Mouse (Mus musculus) heart, embryonic 14.5 days (tissue): ENCODE data around the gene Eddm3b. TPM values are rescaled to one million over a fixed set of nuclear protein-coding genes. Genes with fewer than 3 reads are reported as not detected.
"Not testable (repeated sequence)": the region's sequence is repeated elsewhere in the genome, so short reads cannot be mapped to it uniquely, and the experiment has no call there.

ENCODE experiments used
- ATAC-seq: fragments of 200-750 bp; cut with Nextera tagmentation; 2 replicates; pipeline ENCODE4 v1.8.0; 2017; ENCODE audit warnings: low read depth, moderate TSS enrichment; ENCODE audit not compliant: insufficient number of reproducible peaks, insufficient read depth, low FRiP score
- H3K27ac ChIP-seq, 2 experiments: fragments of 200-500 bp in 1 of 2; fragments of 300-500 bp in 1 of 2; sonication (generic) in 1 of 2; replicated peaks in 1 of 2; 2 replicates each; pipeline ENCODE4 v1.5.1; 2012 to 2014; ENCODE audit warnings: low read depth in 2 of 2, low read length in 2 of 2, control low read depth in 1 of 2, mild to moderate bottlenecking in 1 of 2, mixed read lengths in 1 of 2; ENCODE audit not compliant: control insufficient read depth in 1 of 2, insufficient read depth in 1 of 2
- H3K27me3 ChIP-seq: fragments of 300-500 bp; sonication (generic); 2 replicates; pipeline ENCODE4 v1.6.1; 2014; ENCODE audit warnings: mild to moderate bottlenecking, low read length, control low read depth; ENCODE audit not compliant: control insufficient read depth, insufficient read depth
- H3K36me3 ChIP-seq: fragments of 300-500 bp; sonication (generic); 2 replicates; pipeline ENCODE4 v1.6.1; 2014; ENCODE audit warnings: mild to moderate bottlenecking, control low read depth, low read length, mixed read lengths; ENCODE audit not compliant: control insufficient read depth, insufficient read depth
- H3K4me1 ChIP-seq, 2 experiments: fragments of 200-500 bp in 1 of 2; fragments of 300-500 bp in 1 of 2; sonication (generic) in 1 of 2; 2 replicates each; pipeline ENCODE4 v1.6.1; 2012 to 2014; ENCODE audit warnings: low read length in 2 of 2, control low read depth in 1 of 2, mixed read lengths in 1 of 2; ENCODE audit not compliant: control insufficient read depth in 2 of 2, insufficient read depth in 2 of 2
- H3K4me2 ChIP-seq: fragments of 300-500 bp; sonication (generic); 2 replicates; pipeline ENCODE4 v1.6.1; 2014; ENCODE audit warnings: mild to moderate bottlenecking, low read length
- H3K4me3 ChIP-seq, 2 experiments: fragments of 200-500 bp in 1 of 2; fragments of 300-500 bp in 1 of 2; sonication (generic) in 1 of 2; 2 replicates each; pipeline ENCODE4 v1.5.1; 2012 to 2014; ENCODE audit warnings: low read length in 2 of 2, mild to moderate bottlenecking in 2 of 2, control low read depth in 1 of 2, low read depth in 1 of 2, moderate library complexity in 1 of 2; ENCODE audit not compliant: control insufficient read depth in 1 of 2, insufficient read depth in 1 of 2
- H3K9ac ChIP-seq: fragments of 300-500 bp; sonication (generic); 2 replicates; pipeline ENCODE4 v1.6.1; 2014; ENCODE audit warnings: mild to moderate bottlenecking, low read length
- H3K9me3 ChIP-seq: fragments of 300-500 bp; sonication (generic); 2 replicates; pipeline ENCODE4 v1.6.1; 2016; ENCODE audit warnings: low read length, control low read depth; ENCODE audit not compliant: control insufficient read depth
- WGBS: fragments of 180-500 bp; shearing (Covaris S2); extraction: QIAGEN DNeasy Blood & Tissue Kit; methylation state at CpG from one replicate; pipeline ENCODE4 v1.1.7; 2014; 5-methylcytosine and 5-hydroxymethylcytosine counted together
- polyA plus RNA-seq: library from polyadenylated mRNA; unstranded; fragments of >200 nt; fragmentation: Nextera tagmentation; extraction: Ambion mirVana; gene quantifications from 2 replicates; pipeline ENCODE4 v1.2.1, GENCODE M21; 2014

Eddm3b gene
- polyA plus RNA-seq, 1 experiment from 2014 or later = not detected

GRCm38 (mm10) chr14:51095736-51096524 is 18.3 kb upstream of the Eddm3b start:
- no peak overlapping the region for H3K27ac ChIP-seq
- H3K9me3 ChIP-seq = no peaks in the 10 kb centered on the region
- no peak overlapping the region for H3K4me3 ChIP-seq
- no peak overlapping the region for H3K9ac ChIP-seq
- H3K4me2 ChIP-seq = no peak overlapping the region
- 63% methylated on average over 9 of the region's 9 CpGs for WGBS
- peaks cover 5 to 10% of the 10 kb centered on the region in 2 experiments; a peak in 3 of 4 replicates for H3K4me1 ChIP-seq
- H3K36me3 ChIP-seq = no peaks in the 10 kb centered on the region
- H3K27me3 ChIP-seq = no peaks in the 10 kb centered on the region
- ATAC-seq = no peak

DNA sequence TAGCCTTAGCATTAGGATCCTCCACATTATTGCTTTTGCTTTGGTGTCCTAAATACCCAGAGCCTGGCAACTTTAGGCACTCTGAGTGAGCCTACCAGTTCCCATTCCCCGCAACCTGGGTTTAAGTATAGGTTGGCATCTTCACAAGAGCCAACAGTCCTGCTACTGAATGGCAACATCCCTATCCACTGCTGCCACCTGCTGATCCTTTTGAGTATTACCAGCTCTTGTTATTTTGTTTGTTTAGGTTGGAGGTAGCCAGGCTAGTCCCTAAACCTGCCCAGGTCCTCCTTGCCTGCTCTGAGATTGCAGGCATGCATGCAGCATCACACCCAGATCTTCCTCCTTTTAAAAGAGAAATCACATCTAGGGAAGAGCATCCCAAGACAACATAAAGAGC is 15.9 kb upstream of the Eddm3b start:
- H3K4me1 ChIP-seq, ATAC-seq, H3K36me3 ChIP-seq, H3K4me3 ChIP-seq, H3K27ac ChIP-seq, H3K9ac ChIP-seq, H3K4me2 ChIP-seq, H3K9me3 ChIP-seq, H3K27me3 ChIP-seq: not testable (repeated sequence)
- WGBS = 32% methylated on average over 1 of the region's 1 CpGs

GRCm38 (mm10) chr14:51098921-51099320 is 15.3 kb upstream of the Eddm3b start:
- H3K9me3 ChIP-seq = no peaks in the 10 kb centered on the region
- no peaks in the 10 kb centered on the region for H3K36me3 ChIP-seq
- H3K27me3 ChIP-seq = no peaks in the 10 kb centered on the region
- H3K27ac ChIP-seq = no peak overlapping the region
- H3K4me2 ChIP-seq = no peak overlapping the region
- 91% methylated on average over 11 of the region's 11 CpGs for WGBS
- no peak overlapping the region for H3K4me3 ChIP-seq
- no peak for ATAC-seq
- no peaks in the 10 kb centered on the region for H3K4me1 ChIP-seq
- no peak overlapping the region for H3K9ac ChIP-seq

DNA sequence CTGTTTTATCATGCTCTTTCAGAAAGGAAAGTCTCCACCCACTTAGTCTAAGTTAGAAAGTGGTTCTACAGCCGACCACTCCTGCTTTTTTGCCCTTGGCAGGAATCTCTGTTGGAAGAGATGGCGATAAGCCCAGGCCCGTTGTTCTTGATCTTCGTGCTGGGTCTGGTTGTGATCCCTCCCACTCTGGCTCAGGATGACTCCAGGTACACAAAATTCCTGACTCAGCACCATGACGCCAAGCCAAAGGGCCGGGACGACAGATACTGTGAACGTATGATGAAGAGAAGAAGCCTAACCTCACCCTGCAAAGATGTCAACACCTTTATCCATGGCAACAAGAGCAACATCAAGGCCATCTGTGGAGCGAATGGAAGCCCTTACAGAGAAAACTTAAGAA is 12.9 kb upstream of the Eddm3b start:
- H3K4me2 ChIP-seq = no peak overlapping the region
- H3K9me3 ChIP-seq = no peaks in the 10 kb centered on the region
- H3K36me3 ChIP-seq = peaks cover 2% of the 10 kb centered on the region; the same call in 1 of the 2 replicates
- H3K4me1 ChIP-seq = no peaks in the 10 kb centered on the region
- no peak overlapping the region for H3K4me3 ChIP-seq
- H3K27me3 ChIP-seq = no peaks in the 10 kb centered on the region
- whole genome bisulfite sequencing = 60% methylated on average over 9 of the region's 9 CpGs
- no peak for ATAC-seq
- no peak overlapping the region for H3K9ac ChIP-seq
- H3K27ac ChIP-seq = no peak overlapping the region

DNA sequence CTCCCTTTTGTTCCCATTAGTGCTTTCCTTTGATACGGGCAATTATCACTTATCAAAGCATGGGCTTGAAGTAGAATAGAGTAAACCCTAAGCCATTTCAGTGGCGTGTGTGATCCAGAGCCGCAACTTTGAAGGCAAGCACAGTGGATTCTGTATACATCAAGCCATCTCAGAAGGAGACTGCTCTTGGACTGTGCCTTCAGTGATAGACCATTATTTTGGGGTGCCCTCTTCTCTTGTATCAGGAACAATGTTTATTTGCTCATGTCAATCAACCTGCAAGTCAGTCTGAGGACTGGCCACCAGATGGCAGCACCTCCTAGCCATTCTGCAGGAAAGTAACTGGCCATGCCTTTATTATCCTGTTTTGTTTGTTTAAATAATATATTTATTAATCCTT is 11.0 kb upstream of the Eddm3b start:
- 51% methylated on average over 3 of the region's 3 CpGs for WGBS
- H3K4me3 ChIP-seq = no peak overlapping the region
- H3K9me3 ChIP-seq = no peaks in the 10 kb centered on the region
- no peak overlapping the region for H3K27ac ChIP-seq
- H3K36me3 ChIP-seq = peaks cover 2% of the 10 kb centered on the region; the same call in 1 of the 2 replicates
- no peak for ATAC-seq
- H3K27me3 ChIP-seq = no peaks in the 10 kb centered on the region
- no peak overlapping the region for H3K4me2 ChIP-seq
- no peak overlapping the region for H3K9ac ChIP-seq
- no peaks in the 10 kb centered on the region for H3K4me1 ChIP-seq

DNA sequence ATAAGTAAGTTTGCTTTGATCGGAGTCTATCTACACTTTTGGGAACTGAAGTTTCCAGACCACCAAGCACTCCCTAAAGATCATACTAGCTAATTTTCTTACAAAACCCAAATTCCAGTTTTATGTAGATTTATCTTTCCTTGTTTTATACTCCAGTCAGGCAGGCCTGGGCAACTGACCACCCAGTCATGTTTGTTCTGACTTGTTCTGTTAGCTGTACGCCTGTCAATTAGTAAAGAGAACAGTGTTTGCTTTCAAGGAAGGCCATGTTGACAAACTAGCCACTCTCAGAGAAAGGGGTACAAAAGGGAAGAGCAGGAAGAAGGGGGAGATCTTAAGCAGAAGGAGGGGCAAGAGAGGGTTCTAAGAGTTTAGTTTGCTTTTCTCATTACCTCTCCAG is 9.9 kb upstream of the Eddm3b start:
- no peak overlapping the region for H3K27ac ChIP-seq
- H3K9me3 ChIP-seq = no peaks in the 10 kb centered on the region
- ATAC-seq = no peak
- H3K9ac ChIP-seq = no peak overlapping the region
- H3K4me2 ChIP-seq = no peak overlapping the region
- H3K4me3 ChIP-seq = no peak overlapping the region
- peaks cover 2% of the 10 kb centered on the region; the same call in 1 of the 2 replicates for H3K36me3 ChIP-seq
- no peaks in the 10 kb centered on the region for H3K27me3 ChIP-seq
- H3K4me1 ChIP-seq = no peaks in the 10 kb centered on the region
- WGBS = 89% methylated on average over 2 of the region's 2 CpGs

- H3K36me3 ChIP-seq = peaks cover 2% of the 10 kb centered on the region; the same call in 1 of the 2 replicates
- no peaks in the 10 kb centered on the region for H3K9me3 ChIP-seq
- H3K27me3 ChIP-seq = no peaks in the 10 kb centered on the region
- H3K9ac ChIP-seq = no peak overlapping the region
- H3K4me2 ChIP-seq = no peak overlapping the region
- no peak for ATAC-seq
- H3K4me3 ChIP-seq = no peak overlapping the region
- H3K27ac ChIP-seq = no peak overlapping the region
- peaks cover 0 to 1% of the 10 kb centered on the region in 2 experiments; a peak in 1 of 4 replicates for H3K4me1 ChIP-seq
Observed at GRCm38 (mm10) chr14:51106449-51106967, 7.7 kb upstream of the Eddm3b start.
